In genomic region chr2:157752374-157752743, GRCm38 (mm10) we compare ENCODE assay signal across 10 mouse cellular contexts. TPM values are rescaled to one million over a fixed set of nuclear protein-coding genes. Genes with fewer than 3 reads are reported as not detected.
DNase-seq lines count a peak whose midpoint lies in the region; ATAC-seq and TF ChIP-seq lines count a peak whose summit lies in the region.
"Had no signal": no experiment of that assay in that cellular context is flagged by ENCODE, and none has a peak within 500 bp of the region (broad histone marks: within the 10 kb centered on the region; RNA-seq: fewer than 3 reads in every experiment).

No protein-coding gene starts in this region.

- no peaks in the 10 kb centered on the region for H3K9me3 ChIP-seq in embryonic facial prominence, embryonic 10.5 days
- no peaks in the 10 kb centered on the region for H3K9me3 ChIP-seq in hindbrain, embryonic 13.5 days
- no peaks in the 10 kb centered on the region for H3K9me3 ChIP-seq in midbrain, embryonic 15.5 days
- H3K9me3 ChIP-seq: G1E had no signal

- peak overlapping the region; percentile 40 for H3K4me2 ChIP-seq in hindbrain, embryonic 13.5 days
- peak overlapping the region; percentile 36 for H3K4me2 ChIP-seq in midbrain, embryonic 15.5 days

- no peak overlapping the region for H3K4me3 ChIP-seq in gastrocnemius, adult 2 months
- H3K4me3 ChIP-seq in embryonic facial prominence, embryonic 10.5 days, result no peak overlapping the region
- no peak overlapping the region for H3K4me3 ChIP-seq in hindbrain, embryonic 13.5 days
- no peak overlapping the region for H3K4me3 ChIP-seq in midbrain, embryonic 15.5 days

- peak overlapping the region; percentile 51; the same call in 1 of the 2 replicates for H3K27ac ChIP-seq in gastrocnemius, adult 2 months
- H3K27ac ChIP-seq in embryonic facial prominence, embryonic 10.5 days (replicated peaks), result 0 out of 2 replicates have a peak overlapping the region, but pooled peaks have one; percentile 14
- peak overlapping the region; percentile 94 for H3K27ac ChIP-seq in hindbrain, embryonic 13.5 days
- H3K27ac ChIP-seq in midbrain, embryonic 15.5 days, result peak overlapping the region; percentile 87

- intact Hi-C loops in gastrocnemius, adult 2 months (cut with DNase I), result no loop called here
- intact Hi-C loops in gastrocnemius, postnatal 36 days (cut with DNase I), result no loop called here

- no peaks in the 10 kb centered on the region for H3K27me3 ChIP-seq in embryonic facial prominence, embryonic 10.5 days (replicated peaks; ENCODE audit: low read depth, poor library complexity, severe bottlenecking)
- H3K27me3 ChIP-seq in hindbrain, embryonic 13.5 days, result no peaks in the 10 kb centered on the region
- H3K27me3 ChIP-seq in midbrain, embryonic 15.5 days (replicated peaks), result no peaks in the 10 kb centered on the region

- WGBS in embryonic facial prominence, embryonic 10.5 days, result 78% methylated on average over 7 of the region's 7 CpGs
- 37% methylated on average over 7 of the region's 7 CpGs for WGBS in hindbrain, embryonic 13.5 days
- 32% methylated on average over 7 of the region's 7 CpGs for WGBS in midbrain, embryonic 15.5 days

- peaks cover 27% of the 10 kb centered on the region for H3K4me1 ChIP-seq in embryonic facial prominence, embryonic 10.5 days
- H3K4me1 ChIP-seq in hindbrain, embryonic 13.5 days (replicated peaks), result peaks cover 71% of the 10 kb centered on the region
- peaks cover 66% of the 10 kb centered on the region for H3K4me1 ChIP-seq in midbrain, embryonic 15.5 days

- DNase-seq in gastrocnemius, adult 2 months, result no peak
- DNase-seq in gastrocnemius, postnatal 36 days, result no peak
- no peak for DNase-seq in embryonic facial prominence, embryonic 10.5 days (ENCODE audit: low spot score)
- DNase-seq in urinary bladder, adult 18-20 months (ENCODE audit: low spot score in 2 of 2), result no peak
- DNase-seq in adrenal gland, adult 18-20 months (ENCODE audit: low spot score in 2 of 2), result no peak
- no peak for DNase-seq in ovary, postnatal 14 days (ENCODE audit: low spot score)
- DNase-seq: thymus, postnatal 36 days had no signal

- H3K9ac ChIP-seq in hindbrain, embryonic 13.5 days, result peak overlapping the region; percentile 61
- peak overlapping the region; percentile 26; the same call in 1 of the 2 replicates for H3K9ac ChIP-seq in midbrain, embryonic 15.5 days

- no peak for TF ChIP-seq CTCF in gastrocnemius, adult 2 months (IDR thresholded peaks at IDR 0.05)

- H3K36me3 ChIP-seq in embryonic facial prominence, embryonic 10.5 days (replicated peaks), result peaks cover 18% of the 10 kb centered on the region
- H3K36me3 ChIP-seq in hindbrain, embryonic 13.5 days, result no peaks in the 10 kb centered on the region
- H3K36me3 ChIP-seq in midbrain, embryonic 15.5 days (replicated peaks), result no peaks in the 10 kb centered on the region

- no peak; the same call in 1 of the 2 replicates for ATAC-seq in hindbrain, embryonic 13.5 days (ENCODE audit: low FRiP score)
- peak; percentile 37 for ATAC-seq in midbrain, embryonic 15.5 days (replicated peaks)

RNA-seq across cellular contexts. Expression of gene Ctnnbl1, which starts 15.2 kb away (rescaled TPM):
- total RNA-seq in gastrocnemius, adult 2 months (2021), result 1 to 10 TPM; 7.9 to 9.8 TPM
- total RNA-seq in gastrocnemius, postnatal 36 days (2021), result 1 to 10 TPM; 5.9 to 7.9 TPM
- 93.8 and 98.1 TPM in 2 replicates for polyA plus RNA-seq in embryonic facial prominence, embryonic 10.5 days (2016; fragmentation: Nextera tagmentation; extraction: Ambion mirVana)
- polyA plus RNA-seq in hindbrain, embryonic 13.5 days (2015; fragmentation: Nextera tagmentation; extraction: Ambion mirVana), result 70.6 and 72.8 TPM in 2 replicates
- polyA plus RNA-seq in midbrain, embryonic 15.5 days (2015; fragmentation: Nextera tagmentation; extraction: Ambion mirVana), result 68.0 and 68.2 TPM in 2 replicates
- total RNA-seq in adrenal gland, adult 18-20 months (2021), result 10 to 100 TPM; 17.7 to 18.1 TPM

Comparison
In these comparisons a context has a peak if more than half of its experiments do, and no peak if none do; other contexts are left out.
1. H3K27ac ChIP-seq: peak in every context shown above with its lines; median percentile 94 in hindbrain, embryonic 13.5 days; 87 in midbrain, embryonic 15.5 days; 51 in gastrocnemius, adult 2 months; 14 in embryonic facial prominence, embryonic 10.5 days.